Mouse (Mus musculus) neural tube, embryonic 10.5 days (tissue): ENCODE results near the gene Sepsecs.
"Not testable (repeated sequence)": the region's sequence is repeated elsewhere in the genome, so short reads cannot be mapped to it uniquely, and the experiment has no call there.

Experiments used
- DNase-seq: peaks from one replicate; pipeline ENCODE4 v3.0.0-alpha.2; 2017; ENCODE audit warnings: low spot score; ENCODE audit errors: extremely low spot score

The Sepsecs gene

DNA sequence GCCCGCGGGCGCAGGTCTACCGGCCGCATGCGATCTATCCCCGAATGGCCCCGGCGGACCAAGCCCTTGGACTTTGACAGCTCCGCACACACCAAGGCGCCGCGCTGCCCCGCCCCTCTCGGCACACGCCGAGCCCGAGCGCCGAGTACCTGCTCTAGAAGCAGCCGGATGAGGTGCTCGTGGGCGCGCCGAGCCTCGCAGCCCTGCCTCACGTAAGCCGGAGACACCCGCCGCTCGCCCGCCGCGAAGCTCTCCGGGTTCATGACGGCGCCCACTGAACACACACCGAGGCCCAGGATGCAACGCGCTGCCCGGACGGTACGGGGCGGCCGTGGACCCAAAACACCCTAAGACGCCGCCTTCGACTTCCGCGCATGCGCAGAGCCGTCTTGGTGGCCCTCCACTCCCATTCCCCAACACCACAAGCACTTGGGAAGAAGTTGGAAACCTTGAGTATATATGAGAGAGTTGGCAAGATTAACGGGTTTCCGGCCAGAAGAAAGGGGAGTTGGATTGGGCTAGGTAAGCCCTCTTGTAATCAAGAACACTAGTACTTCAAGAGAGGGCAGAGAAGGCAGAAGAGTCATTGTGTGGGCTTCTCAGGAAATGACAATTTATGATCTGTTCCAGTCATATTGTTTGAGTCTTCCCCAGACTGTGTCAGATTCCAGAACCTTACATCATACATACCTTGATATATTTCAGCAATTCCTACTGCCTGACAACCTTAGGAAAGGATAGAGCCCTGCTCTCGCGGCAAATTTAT is at the start of gene Sepsecs:
TSS of gene Sepsecs (minus strand) at position 283 of the 766 bp plus-strand sequence.
- DNase-seq: peak; percentile 91

DNA sequence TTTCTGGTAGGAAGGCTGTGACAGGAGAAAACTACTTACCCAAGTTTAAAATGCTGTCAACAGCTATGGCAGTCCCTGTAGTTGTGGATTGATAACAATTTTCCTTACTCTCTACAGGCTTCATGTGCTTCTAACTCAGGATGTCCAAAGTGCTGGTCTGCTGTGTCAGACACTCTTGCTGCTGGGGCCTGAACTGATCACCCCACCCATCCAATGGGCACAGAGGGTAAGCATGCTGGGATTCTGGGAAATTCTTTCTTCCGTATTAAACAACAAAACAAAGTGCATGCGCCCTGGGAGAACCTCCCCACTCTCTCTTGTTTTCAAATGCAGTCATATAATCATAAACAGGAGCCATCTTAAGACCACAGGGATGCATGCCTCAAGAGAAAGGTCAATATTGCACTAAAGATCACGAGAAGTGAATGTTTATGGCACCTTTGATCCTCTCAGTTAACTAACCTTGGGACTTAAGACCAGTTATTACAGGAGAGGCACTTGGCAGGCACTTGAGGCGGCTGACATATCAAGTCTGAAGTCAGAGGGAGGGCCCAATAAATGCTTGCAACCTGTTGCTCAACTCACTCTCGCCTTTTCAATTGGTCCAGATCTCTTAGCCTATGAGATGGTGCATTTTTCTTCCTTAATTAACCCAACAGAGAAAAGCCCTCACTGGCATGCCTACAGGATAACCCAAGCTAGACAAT is 47.4 kb upstream of the Sepsecs start:
- DNase-seq: no peak

DNA sequence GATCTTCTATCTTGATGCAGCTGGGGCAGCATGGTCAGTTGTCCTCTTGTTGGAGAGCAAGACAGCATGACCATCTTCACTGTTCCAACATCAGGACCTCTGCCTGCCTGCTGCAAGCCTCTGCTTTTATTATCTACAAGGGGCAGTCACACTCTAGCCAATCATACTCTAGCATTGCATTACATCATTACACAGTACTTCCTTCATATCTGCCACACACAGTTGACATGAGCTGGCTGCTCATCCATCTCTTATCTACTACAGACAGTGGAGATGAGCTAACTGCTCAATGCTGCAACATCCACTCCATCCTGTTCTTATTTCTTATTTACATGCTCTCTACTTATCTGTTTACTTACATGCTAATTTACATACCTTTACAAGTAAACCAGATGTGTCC is 43.2 kb upstream of the Sepsecs start:
- no peak for DNase-seq

DNA sequence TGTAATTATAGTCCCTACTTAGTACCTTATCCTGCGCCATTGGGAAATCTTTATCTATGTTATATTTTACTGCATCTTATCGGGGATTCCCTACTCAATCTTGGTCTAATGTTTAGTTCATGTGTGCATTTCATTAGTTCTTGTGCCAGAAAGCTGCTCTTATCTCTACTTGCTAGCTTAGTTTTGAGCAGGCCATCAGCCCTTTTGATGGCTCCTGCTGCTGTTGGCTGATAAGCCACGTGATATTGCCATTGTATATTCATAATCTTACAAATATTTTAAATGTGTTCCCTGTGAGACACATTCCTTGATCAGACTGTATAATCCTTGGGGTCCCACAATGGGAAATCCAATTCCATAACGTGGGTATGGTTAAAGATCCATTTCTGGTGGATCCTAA is 35.1 kb upstream of the Sepsecs start:
- no peak for DNase-seq

DNA sequence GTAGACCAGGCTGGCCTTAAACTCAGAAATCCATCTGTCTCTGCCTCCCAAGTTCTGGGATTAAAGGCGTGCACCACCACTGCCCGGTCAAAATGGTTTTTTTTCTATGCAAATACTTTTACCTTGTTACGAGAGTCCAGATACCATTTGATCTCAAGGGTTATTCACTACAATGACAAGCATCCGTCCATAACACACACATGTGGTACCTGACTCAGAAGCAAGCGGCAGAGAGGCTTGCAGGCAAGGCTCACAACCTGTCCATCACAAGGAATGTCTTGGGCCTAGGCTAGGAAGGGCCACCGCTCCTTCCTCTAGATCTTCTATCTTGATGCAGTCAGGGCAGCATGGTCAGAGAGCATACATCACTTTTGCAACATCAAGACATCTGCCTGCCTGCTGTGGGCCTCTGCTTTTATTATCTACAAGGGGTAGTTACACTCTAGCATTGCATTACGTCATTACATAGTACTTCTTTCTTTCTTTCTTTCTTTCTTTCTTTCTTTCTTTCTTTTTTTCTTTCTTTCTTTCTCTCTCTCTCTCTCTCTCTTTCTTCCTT is 28.5 kb upstream of the Sepsecs start:
- not testable (repeated sequence) for DNase-seq

DNA sequence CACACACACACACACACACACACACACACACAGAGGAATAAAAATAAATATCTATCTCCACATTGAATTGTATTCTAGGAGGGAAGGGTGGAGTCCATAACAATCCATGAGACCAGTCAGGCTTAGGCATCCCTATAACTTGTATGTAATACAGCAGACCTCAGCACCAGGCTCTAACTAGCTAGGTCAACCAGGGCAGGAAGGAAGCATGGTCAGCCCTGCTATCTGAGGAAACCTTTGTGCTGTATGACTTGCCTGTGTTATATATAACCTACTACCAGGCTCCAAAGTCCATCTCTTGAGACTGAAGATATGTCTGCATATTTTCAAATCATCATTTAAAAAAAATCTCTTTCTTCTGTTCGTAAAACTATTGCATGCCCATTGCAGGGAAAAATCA is 27.8 kb upstream of the Sepsecs start:
- DNase-seq: no peak

DNA sequence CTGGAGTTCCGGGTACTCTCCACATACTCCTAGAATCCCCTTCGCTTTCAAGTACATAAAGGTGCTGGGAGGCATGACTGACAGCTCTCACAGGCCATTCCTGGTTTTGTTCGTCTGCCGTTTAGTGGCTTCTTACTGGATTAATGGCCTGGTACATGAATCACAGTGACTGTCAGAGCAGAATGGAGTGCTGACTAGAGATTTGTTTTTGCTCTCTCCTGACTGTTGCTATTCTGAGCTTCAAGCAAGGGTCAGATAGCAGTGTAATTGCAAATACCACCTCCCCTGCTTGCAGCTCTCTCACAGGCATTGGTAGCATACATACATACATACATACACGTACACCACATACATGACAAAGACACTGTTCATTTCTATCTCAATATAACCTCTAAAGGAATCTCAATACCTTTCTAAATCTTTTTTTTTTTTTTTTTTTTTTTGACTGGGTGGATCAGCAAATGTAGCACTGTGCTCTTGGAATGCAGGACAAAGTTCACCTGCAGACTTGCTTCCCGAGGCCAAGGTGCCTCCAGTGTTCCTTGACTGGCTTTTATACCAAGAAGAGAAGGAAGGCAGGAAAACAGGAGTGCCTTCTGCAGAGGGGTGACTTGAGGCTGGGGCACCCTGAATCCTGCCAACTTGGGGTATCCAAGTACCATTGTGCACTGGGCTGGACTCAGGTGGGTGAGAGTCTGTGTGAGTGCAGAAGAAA is 18.4 kb upstream of the Sepsecs start:
- no peak for DNase-seq

DNA sequence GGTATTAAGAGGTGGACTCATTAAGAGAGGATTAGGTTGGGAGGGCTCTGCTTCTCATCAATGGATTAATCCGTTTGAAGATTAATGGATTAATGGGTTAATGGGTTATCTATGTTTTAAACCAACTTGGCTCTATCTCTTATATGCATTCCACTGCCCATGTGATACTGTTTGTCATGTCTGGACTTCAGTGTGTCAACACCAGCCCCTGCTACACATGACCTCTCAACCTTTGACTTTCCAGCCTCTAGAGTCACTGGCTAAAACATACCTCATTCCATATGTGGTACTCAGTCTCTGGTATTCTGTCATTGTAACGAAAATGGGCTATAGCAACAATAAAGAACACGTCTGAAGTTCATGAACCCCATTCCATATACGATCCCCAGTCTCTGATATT is 11.6 kb upstream of the Sepsecs start:
- no peak for DNase-seq

DNA sequence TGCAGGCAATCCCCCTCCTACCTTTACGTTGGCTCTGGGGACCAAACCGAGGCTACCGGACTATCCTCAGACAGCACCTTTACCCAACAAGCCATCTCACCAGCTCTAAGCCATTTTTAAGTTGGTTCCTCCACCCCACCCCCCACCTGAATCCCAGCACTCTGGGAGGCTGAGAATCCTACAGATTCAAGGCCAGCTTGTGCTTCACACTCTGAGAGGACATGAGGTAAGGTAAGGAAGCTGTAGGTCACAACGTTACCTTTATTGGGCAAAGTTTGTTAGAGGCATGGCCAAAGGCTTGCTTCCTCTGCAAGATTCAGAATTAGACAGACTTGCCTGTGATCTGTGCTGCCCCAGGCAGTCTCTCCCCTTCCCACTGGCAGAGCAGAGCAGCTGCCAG is 10.7 kb upstream of the Sepsecs start:
- DNase-seq: no peak

DNA sequence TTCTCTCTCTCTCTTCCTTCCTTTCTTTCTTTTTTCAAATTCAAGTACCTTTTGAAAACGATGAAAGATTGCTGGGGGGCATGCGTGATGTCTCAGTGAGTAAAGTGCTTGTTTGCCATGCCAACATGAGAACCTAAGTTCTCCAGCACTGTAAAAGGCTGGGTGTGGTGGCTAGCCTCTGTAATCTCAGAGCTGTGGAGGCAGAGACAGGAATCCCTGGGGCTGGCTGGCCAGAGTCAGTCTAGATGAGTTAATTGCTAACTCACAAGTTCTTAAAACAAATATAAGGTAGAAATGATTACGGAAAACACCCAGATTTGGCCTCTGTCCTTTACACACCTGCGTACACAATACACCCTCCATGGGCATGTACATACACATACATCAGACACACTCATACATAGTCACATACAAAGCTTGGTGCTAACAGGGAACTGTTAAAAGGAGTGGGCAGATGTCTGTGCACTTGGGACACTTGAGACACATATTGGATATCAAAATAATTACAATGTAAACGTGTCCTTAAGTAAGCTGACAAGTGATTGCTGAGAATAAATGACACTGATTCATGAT is 9.1 kb upstream of the Sepsecs start:
- no peak for DNase-seq

DNA sequence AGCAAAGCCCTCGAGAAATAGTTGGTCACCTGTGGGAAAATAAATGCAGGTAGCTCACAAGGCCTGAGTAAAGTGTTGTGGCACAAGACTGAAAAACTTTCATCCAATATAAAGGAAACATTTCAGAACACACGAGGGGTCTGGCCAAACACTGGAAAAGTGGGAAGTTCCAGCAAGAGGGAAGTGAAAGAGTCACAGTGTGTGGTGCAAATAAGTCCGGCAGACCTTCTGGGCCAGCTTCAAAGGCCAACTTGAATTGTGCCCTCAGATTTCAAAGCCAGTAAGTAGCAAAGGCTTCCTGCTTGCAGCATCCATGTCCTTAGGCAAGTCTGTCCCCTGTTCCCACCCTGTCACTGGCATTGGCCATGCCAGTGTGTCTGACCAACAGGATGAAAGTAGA is 7.6 kb upstream of the Sepsecs start:
- no peak for DNase-seq

DNA sequence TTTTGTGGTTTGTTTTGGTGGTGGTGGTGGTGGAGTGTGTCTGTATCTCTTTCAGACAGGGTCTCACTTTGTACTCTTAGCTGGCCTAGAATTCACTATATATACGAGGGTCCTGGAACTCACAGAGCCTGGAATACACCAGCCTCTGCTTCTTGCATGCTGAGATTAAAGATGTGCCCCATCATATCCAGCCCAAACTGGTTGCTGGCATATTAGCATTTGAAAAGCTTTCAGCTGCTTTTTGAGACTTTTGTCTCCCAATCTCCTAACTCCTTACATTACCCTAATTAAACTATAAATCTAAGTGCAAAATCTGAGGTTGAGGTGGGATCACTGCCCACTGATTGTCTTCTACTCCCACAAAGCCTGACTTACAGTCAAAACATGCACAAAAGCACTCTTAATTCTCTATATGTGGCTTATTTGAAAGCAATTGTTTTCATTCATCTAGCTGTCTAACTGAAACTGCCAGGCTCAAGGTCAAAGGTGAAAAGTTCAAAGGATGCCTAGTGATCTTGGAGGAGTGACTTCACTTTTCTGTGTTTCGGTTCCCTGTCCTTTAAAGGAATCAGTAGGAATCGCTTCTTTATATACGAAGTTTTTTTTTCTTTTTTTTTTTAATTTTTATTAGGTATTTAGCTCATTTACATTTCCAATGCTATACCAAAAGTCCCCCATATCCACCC is 5.0 kb upstream of the Sepsecs start:
- no peak for DNase-seq

DNA sequence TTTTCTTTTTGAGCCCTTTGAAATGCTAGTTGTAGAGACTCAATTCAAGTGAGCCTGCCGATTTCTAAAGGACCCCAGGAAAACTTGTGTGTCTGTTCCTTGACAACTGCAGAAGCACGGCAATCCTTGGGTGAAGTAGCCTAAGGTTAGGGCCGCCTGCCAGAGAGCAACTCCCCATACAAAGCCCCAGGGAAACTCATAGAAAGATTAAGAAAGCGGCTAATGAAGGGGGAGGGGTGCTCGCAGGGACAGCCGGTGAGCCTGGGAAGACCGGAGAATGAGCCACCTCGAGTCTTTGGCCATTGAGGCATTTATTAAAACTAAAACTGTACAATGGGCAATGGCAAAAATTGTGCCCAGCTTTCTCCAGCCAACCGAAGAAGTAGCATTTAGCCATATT is 3.8 kb upstream of the Sepsecs start:
- no peak for DNase-seq

DNA sequence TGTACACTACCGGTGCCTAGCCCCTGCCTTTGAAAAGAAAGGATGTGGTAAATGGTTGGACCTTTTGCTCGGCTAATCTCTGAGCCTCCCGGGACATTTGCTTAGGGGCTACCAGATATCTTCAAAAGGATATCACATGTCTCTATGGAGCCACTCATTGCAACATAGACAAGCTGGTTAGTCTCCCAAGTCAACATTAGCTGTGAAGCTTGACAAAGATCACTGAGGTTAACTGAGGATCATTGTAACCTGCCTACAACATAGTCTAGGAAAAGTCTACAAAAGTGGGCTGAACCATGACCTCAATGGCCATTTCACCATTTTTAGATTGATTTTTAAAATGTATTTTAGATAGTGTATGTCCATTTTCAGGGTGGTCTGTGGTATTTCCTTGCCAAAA is 1.2 kb upstream of the Sepsecs start:
- no peak for DNase-seq

DNA sequence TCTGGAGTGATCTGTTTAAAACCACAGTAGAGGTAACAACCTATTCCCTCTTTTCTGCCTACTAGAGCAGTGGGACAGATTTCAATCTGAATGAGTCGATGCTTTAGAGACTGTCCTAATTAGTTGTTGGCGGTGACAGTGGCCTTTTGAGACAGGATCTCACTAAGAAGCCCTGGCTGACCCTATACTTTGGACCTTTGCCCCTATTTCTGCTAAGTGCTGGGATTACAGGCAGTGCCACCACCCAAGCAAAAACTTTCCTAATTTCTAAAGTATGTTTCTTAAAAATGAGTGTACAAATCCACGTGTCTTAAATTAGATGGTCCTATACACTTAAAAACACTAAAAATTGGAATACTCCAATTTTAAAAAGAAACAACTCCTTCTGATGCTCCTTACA is 2.7 kb downstream of the Sepsecs start:
- DNase-seq: no peak

DNA sequence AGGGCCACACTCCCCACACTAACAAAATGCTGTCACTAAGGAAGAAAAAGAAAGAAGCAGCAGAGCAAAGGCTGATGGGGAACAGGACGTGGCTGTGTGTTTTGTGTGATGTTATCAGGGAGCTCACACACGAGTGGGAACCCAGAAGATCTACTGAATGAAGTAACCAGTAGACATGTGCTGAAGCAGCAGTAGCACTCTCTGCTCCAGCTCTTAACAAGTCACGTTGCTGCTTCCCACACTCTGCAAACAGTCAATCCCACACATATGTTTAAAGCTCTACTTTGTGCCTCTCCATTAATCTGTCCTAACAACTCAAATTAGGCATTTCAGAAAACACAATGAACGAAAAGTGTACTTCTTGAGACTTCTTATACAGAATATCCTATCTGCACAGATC is 11.6 kb downstream of the Sepsecs start:
- DNase-seq: no peak

DNA sequence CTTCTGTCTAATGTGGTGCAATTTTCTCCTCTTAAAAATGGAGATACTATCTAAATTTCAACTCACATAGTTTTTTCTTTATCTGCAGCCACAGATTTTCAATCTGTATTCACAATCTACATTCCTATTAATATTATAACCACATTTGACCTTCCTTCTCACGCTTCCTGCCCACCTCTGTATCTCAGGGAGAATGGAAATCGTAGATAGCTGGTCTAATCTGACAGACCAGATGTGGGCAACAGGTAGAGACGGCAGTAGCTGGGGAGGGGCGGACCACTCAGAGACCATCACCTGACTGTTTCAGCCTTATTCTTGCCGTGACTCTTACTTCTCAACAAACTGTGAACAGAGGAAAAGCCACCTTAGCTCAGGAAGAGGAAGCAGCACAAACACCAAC is 12.2 kb downstream of the Sepsecs start:
- DNase-seq: no peak

DNA sequence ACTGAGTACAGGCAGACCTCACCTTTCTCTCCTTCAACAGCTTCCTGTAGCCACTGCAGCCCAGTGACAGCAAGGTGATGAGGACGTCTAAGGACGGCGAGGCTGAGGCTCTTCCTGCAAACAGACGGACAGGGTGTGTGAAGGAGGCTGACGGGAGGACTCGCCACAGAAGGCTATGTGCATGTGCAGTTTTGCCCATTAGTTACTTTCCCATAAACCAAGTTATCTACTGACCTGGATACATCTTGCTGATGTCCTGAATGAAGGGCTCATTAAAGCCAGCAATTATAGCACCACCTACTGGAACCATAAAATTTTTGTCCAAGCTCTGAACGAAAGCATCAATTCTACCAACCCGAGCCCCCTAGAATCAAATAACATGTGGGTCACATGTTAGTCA is 13.5 kb downstream of the Sepsecs start:
- DNase-seq: no peak

DNA sequence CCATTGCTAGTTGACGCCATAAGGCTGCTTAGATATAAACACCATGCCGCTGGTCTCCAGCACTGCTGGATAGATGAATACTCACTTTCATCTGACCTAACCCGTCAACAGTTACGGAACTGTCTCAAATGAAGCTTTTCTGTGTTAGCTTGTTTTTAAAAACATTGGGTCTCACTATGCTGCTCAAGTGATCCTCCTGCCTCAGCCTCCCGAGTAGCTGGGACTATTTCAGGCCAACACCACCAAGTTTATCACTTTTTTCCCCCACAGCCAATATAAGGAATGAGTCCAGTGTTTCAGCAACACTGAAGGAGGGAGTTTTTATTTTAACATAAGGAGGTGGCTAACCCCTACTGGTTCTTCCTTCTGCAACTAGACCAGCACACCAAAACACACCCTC is 14.5 kb downstream of the Sepsecs start:
- no peak for DNase-seq

DNA sequence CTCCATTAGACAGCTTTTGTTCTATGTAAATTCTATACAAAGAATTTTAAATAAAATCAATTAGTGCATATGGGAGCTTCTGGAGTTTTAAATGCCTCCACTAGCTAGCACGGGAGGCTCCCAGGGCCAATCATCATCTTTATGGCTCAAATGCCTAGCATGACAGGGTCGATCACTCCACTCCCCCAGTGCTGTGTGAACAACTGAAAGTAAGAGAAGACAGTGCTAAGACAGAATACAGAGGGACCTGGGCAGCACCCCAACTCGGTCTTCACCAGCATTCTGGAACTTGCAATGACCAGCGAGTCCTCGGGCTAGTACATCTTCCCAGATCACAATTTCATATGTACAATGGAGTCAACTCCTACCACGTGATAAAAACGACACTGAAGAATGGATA is 16.9 kb downstream of the Sepsecs start:
- DNase-seq: no peak

DNA sequence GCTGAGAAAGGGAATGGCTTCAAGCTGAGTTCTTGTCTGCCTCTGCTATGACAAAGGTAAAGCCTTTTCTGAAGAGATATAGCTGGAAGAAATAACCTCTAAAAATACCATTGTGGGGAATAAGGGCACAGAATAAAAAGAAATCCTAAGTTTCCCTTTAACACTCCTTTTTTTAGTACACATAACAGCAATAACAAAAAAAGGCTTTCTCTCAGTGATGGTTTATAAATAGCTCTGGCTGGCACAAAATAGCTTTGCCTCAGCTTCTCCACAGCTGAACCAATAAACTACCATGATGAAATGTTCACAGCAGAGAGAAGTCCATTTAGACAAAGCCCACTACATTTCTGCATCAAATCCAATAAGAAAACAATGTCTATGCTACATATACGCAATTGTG is 17.4 kb downstream of the Sepsecs start:
- DNase-seq: no peak
